Mouse (Mus musculus): Measurements from ENCODE around the gene Ptpru.
A peak's percentile ranks its signal among the peaks of the same experiment; 100 is the strongest.

Ptpru gene

DNA sequence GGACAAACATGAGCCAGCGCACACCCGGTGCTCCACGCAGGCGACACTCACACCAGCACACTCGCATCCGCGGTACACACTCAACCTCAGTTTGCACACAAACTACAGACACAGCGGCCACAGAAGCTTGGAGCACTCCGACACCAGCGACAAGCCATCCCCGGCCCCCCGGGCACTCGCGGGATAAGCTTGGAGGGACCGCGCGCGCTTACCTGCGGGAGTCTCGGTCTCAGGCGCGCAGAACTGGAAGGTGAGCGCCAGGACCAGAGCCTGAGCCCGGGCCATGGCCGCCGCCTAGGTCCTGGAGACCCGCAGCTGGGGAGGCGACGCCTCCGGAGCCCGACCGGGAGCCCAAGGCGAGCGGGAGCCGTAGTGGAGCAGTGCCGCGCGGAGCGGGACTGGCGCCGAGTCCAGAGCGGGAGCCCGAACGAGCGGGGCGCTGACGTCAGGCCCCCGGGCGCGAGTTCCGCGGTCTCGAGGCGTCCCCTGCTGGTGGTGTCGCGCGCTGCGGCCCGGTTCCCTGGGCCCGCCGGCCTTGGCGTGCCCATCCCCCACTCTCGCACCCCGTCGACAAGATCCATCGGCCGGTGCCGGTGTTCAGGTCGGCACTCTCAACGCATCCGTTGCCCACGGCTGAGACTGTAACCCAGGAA, at the start of gene Ptpru:
Ptpru (minus strand) TSS at position 417 of the 653 bp plus-strand sequence.
- peak; percentile 87 for DNase-seq (ENCODE audit: low read depth, low spot score)

GRCm38 (mm10) chr4:131885376-131885775, 47.3 kb upstream of the Ptpru start:
- no peak for DNase-seq (ENCODE audit: low read depth, low spot score)

DNA sequence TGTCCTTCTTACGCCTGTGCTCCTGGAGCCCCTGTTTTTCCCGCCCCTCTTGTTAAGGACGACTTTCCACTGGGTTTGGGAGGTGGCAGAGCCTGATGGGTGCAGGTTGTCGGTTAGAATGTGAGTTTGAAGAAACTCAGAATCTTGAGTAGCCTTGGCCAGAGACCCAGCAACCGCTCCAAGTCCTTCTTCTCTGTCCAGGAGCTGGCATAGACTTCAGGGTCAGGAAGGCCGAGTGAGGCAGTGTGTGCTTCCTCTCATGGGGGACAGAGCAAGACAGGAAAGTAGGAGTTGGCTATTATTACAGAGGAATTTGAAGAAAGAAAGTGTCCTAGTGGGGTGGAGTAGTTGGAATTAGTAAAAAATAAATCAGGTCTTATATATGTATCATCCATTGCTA, 45.5 kb upstream of the Ptpru start:
- no peak for DNase-seq (ENCODE audit: low read depth, low spot score)

- no peak for DNase-seq (ENCODE audit: low read depth, low spot score)
These were observed 43.2 kb upstream of the Ptpru start for GRCm38 (mm10) chr4:131881306-131881705.

GRCm38 (mm10) chr4:131879692-131880091, 41.6 kb upstream of the Ptpru start:
- no peak for DNase-seq (ENCODE audit: low read depth, low spot score)

- DNase-seq (ENCODE audit: low read depth, low spot score): no peak
These were observed 38.7 kb upstream of the Ptpru start for GRCm38 (mm10) chr4:131876836-131877235.

- no peak for DNase-seq (ENCODE audit: low read depth, low spot score)
These were observed 37.2 kb upstream of the Ptpru start for GRCm38 (mm10) chr4:131875242-131875641.

- peak; percentile 28 for DNase-seq (ENCODE audit: low read depth, low spot score)
These were observed 36.5 kb upstream of the Ptpru start for GRCm38 (mm10) chr4:131874567-131874966.

- DNase-seq (ENCODE audit: low read depth, low spot score): no peak
These were observed 36.1 kb upstream of the Ptpru start for GRCm38 (mm10) chr4:131874169-131874536.

DNA sequence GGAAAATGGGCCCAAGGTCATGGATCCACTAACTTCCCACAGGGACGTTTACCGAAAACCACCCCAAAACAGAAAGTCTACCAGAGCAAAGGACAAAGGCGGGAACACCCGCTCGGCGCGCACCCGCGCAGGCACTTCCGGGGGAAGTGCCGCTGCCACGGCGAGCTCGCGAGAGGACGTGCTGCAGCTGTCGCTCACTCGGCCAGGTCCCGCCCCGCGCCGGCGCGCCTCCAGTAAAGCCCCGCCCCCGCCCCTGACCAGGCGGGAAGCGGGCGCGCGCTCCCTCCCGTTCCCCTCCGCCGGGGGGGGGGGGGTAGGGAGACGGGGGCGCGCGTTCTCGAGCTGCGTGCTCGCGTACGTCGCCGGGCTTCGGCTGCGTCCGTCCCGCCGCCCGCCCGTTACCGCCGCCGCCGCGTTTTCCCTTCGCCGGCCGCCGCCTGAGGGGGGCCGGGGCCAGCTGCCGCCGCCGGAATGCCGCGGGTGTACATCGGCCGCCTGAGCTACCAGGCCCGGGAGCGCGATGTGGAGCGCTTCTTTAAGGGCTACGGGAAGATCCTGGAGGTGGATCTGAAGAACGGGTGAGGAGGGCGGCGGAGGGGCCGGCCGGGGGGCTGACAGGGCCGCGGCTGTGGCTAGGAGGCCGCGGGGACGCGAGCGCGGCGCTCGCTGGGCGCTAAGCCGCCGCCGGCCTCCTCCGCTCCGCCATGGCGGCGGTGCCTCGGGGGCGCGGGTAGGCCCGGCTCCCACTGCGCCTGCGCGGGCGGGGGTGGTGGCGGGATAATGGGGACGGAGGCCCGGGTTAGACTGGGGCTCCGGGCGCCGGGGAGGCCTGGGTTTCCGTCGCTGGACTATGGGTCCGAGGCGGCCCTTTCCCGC, 35.4 kb upstream of the Ptpru start, which contains the start of gene Srsf4:
Srsf4 (plus strand) TSS at position 325 of the 876 bp plus-strand sequence.
- peak; percentile 98 for DNase-seq (ENCODE audit: low read depth, low spot score)

DNA sequence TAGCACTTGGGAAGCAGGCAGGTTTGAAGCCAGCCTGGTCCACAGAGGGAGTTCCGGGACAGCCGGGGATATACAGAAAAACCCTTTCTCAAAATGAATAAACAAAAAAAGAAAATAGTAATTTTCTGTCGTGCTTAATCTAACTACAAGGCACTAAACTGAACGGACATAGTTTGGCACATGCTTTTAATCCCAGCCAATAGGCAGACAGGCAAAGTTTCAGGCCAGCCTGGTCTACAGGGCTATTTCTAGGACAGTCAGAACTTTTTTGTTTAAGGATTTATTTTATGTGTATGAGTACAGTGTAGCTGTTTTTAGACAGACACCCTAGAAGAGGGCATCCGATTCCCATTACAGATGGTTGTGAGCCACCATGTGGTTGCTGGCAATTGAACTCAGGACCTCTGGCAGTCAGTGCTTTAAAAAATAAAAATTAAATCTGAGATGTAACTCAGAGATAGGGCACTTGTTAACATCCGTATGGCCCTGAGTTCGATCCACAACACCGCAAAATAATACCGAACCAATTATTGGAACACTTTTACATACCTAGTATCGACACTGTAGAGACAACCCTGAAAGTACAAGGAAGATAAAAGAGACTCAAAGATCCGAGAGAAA, 34.7 kb upstream of the Ptpru start:
- DNase-seq (ENCODE audit: low read depth, low spot score): no peak

DNA sequence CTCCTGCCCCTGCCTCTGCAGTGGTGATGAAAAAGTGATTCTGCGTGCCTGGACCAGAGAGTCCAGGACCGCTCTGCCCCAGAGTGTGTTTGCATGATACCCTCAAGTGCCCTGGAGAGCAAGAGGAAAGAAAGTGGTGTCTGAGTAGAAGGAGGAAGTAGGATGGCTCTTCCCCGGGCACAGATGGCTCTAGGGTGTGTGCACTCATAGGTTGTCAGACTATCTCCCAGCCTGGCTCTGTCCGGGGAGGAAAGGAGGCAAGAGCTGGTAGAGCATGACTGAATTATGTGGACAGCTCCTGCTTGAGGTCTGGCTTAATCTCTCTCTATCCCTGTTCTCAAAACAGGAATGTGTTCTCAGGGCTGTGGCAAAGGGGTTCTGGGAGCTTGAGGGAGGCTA, 23.3 kb upstream of the Ptpru start:
- no peak for DNase-seq (ENCODE audit: low read depth, low spot score)

DNA sequence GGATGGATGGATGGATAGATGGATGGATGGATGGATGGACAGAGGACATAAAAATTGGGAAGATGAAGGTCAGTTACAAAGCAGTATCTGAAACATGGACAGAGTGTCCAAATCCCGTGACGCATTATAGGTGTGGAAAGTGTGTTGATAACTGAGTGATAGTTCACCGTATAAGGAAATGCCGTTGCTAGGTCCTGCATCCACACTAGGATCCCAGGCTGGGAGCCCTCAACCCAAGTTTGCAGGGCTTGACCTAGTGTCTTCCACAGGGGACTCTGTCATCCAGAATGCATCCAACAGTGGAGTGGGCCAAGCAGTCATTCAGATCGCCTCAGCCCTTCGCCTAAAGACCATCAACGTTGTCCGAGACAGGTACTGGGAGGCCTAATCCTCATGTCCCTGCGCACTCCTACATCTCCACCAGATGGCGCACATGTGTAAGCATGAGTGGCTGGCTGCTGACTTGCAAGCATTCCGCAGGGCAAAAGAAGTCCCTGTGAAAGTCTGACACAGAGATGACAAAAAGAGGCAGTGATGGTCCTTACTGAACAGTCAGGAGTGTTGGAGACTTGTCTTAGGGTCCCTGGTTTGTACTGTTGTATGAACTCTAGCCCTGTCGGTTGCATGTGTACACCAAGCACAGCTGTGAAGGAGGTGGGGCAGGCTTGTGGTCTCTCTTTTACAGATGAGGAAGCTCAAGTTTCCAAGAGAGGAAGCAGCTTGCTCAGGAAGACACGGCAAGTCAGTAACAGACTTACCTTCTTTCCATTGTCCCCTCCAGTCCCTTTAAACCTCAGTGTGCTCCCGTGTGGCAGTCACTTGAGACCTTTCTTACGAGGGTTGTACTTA, 22.6 kb upstream of the Ptpru start:
- DNase-seq (ENCODE audit: low read depth, low spot score): peak; percentile 88

DNA sequence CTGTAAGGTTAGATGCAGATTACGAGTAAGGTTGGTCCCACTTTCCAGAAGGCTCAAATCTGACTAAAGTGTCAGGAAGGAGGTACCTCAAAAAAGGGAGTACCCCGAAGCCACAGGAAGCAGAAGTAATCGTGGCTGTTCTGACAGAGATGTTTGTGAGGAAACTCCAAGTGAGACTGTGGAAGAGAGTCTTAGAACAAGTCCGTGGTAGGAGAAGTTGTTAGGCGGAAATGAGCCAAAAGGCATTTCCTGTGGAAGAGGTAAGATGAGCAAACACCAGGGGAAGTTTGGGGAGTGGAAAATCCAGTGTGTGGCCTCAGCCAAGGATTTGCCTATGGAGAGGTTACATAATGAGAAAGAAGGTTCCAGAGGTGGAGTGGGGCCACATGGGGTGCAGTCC, 16.9 kb upstream of the Ptpru start:
- no peak for DNase-seq (ENCODE audit: low read depth, low spot score)

- DNase-seq (ENCODE audit: low read depth, low spot score): peak; percentile 86
These were observed 12.0 kb upstream of the Ptpru start for GRCm38 (mm10) chr4:131849986-131850638.

GRCm38 (mm10) chr4:131848082-131848481, 10.0 kb upstream of the Ptpru start:
- no peak for DNase-seq (ENCODE audit: low read depth, low spot score)

GRCm38 (mm10) chr4:131845991-131846778, 8.1 kb upstream of the Ptpru start:
- no peak for DNase-seq (ENCODE audit: low read depth, low spot score)

DNA sequence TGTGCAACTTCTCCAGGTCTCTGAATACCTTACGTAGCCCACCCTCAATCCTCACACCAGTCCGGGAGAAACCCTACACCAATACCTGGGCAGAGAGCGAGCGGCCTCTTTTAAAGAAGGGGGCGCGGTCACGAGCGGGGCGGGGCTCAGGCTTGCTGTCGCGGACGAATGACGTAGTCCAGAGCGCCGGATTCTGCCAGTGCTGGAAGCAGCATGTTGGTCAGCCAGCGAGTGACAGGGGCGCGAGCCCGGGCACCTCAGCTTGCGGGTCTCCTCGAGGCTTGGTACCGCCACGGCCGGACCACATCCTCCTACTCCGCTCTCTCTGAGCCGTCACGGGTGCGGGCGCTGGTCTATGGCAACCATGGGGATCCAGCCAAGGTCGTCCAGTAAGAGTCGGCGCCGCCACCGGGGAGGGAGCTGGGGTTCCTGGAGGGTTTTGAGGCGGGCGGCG, 5.2 kb upstream of the Ptpru start, which contains the start of gene Mecr:
Mecr (plus strand) TSS at position 181 of the 454 bp plus-strand sequence.
- DNase-seq (ENCODE audit: low read depth, low spot score): peak; percentile 96

GRCm38 (mm10) chr4:131836891-131837491, 1.1 kb downstream of the Ptpru start:
- no peak for DNase-seq (ENCODE audit: low read depth, low spot score)

Measured in brain, adult 2 months (tissue).